Mouse (Mus musculus): Measurements from ENCODE around the gene Parg. TPM values are rescaled to one million over a fixed set of nuclear protein-coding genes. Genes with fewer than 3 reads are reported as not detected.
A peak's percentile ranks its signal among the peaks of the same experiment; 100 is the strongest.

Gene Parg
- polyA plus RNA-seq, 1 experiment from 2014 or later = 39.7 TPM

- WGBS = 53% methylated on average over 2 of the region's 2 CpGs
- H3K36me3 ChIP-seq = peaks cover 16% of the 10 kb centered on the region
- H3K4me2 ChIP-seq = no peak overlapping the region
- no peak overlapping the region for H3K27ac ChIP-seq
- no peaks in the 10 kb centered on the region for H3K9me3 ChIP-seq
- no peak overlapping the region for H3K9ac ChIP-seq
- H3K4me3 ChIP-seq = no peak overlapping the region
- no peaks in the 10 kb centered on the region for H3K27me3 ChIP-seq
- no peak for ATAC-seq (ENCODE audit: borderline replicate concordance, extremely low read depth, low FRiP score, low TSS enrichment)
- H3K4me1 ChIP-seq = no peaks in the 10 kb centered on the region
Observed at GRCm38 (mm10) chr14:32261741-32262140, 60.0 kb downstream of the Parg start.

GRCm38 (mm10) chr14:32268999-32269398, 67.2 kb downstream of the Parg start:
- Histone ChIP-seq H3K9ac (no peak overlapping the region), H3K36me3 (peaks cover 10% of the 10 kb centered on the region), H3K27me3 (no peaks in the 10 kb centered on the region), H3K27ac (no peak overlapping the region), H3K4me2 (no peak overlapping the region), H3K9me3 (no peaks in the 10 kb centered on the region), H3K4me1 (no peaks in the 10 kb centered on the region), H3K4me3 (no peak overlapping the region)
- WGBS = 53% methylated on average over 2 of the region's 2 CpGs
- ATAC-seq (ENCODE audit: borderline replicate concordance, extremely low read depth, low FRiP score, low TSS enrichment) = no peak

- Histone ChIP-seq H3K27ac (no peak overlapping the region), H3K9ac (no peak overlapping the region), H3K4me3 (no peak overlapping the region), H3K4me1 (no peaks in the 10 kb centered on the region), H3K4me2 (no peak overlapping the region), H3K27me3 (no peaks in the 10 kb centered on the region), H3K36me3 (peaks cover 11% of the 10 kb centered on the region), H3K9me3 (no peaks in the 10 kb centered on the region)
- ATAC-seq (ENCODE audit: borderline replicate concordance, extremely low read depth, low FRiP score, low TSS enrichment) = no peak
- 85% methylated on average over 4 of the region's 4 CpGs for WGBS
Observed at GRCm38 (mm10) chr14:32269589-32269988, 67.8 kb downstream of the Parg start.

GRCm38 (mm10) chr14:32301622-32302021, 99.9 kb downstream of the Parg start:
- H3K27ac ChIP-seq = no peak overlapping the region
- no peaks in the 10 kb centered on the region for H3K27me3 ChIP-seq
- H3K4me3 ChIP-seq = no peak overlapping the region
- no peaks in the 10 kb centered on the region for H3K9me3 ChIP-seq
- no peak overlapping the region for H3K9ac ChIP-seq
- H3K4me2 ChIP-seq = no peak overlapping the region
- no peaks in the 10 kb centered on the region for H3K4me1 ChIP-seq
- peaks cover 3% of the 10 kb centered on the region; the same call in 1 of the 2 replicates for H3K36me3 ChIP-seq
- 77% methylated on average over 12 of the region's 12 CpGs for WGBS
- ATAC-seq (ENCODE audit: borderline replicate concordance, extremely low read depth, low FRiP score, low TSS enrichment) = no peak

- H3K9ac ChIP-seq = no peak overlapping the region
- ATAC-seq (ENCODE audit: borderline replicate concordance, extremely low read depth, low FRiP score, low TSS enrichment) = no peak
- 80% methylated on average over 7 of the region's 7 CpGs for WGBS
Observed at GRCm38 (mm10) chr14:32302423-32302822, 100.7 kb downstream of the Parg start.

GRCm38 (mm10) chr14:32304921-32305320, 103.2 kb downstream of the Parg start:
- H3K36me3 ChIP-seq = no peaks in the 10 kb centered on the region
- no peaks in the 10 kb centered on the region for H3K4me1 ChIP-seq
- no peak overlapping the region for H3K9ac ChIP-seq
- no peak overlapping the region for H3K4me2 ChIP-seq
- no peak for ATAC-seq (ENCODE audit: borderline replicate concordance, extremely low read depth, low FRiP score, low TSS enrichment)
- 90% methylated on average over 8 of the region's 8 CpGs for WGBS
- no peak overlapping the region for H3K27ac ChIP-seq
- no peaks in the 10 kb centered on the region for H3K27me3 ChIP-seq
- H3K9me3 ChIP-seq = no peaks in the 10 kb centered on the region
- no peak overlapping the region for H3K4me3 ChIP-seq

More at GRCm38 (mm10) chr14:32302423-32302822, 100.7 kb downstream of the Parg start:
- Histone ChIP-seq H3K27ac (no peak overlapping the region), H3K27me3 (no peaks in the 10 kb centered on the region), H3K4me1 (no peaks in the 10 kb centered on the region), H3K36me3 (peaks cover 3% of the 10 kb centered on the region; the same call in 1 of the 2 replicates), H3K4me2 (no peak overlapping the region), H3K4me3 (no peak overlapping the region), H3K9me3 (no peaks in the 10 kb centered on the region)

GRCm38 (mm10) chr14:32309876-32310275, 108.1 kb downstream of the Parg start:
- no peaks in the 10 kb centered on the region for H3K27me3 ChIP-seq
- no peak overlapping the region for H3K27ac ChIP-seq
- no peaks in the 10 kb centered on the region for H3K36me3 ChIP-seq
- H3K9ac ChIP-seq = no peak overlapping the region
- no peaks in the 10 kb centered on the region for H3K4me1 ChIP-seq
- H3K9me3 ChIP-seq = no peaks in the 10 kb centered on the region
- H3K4me2 ChIP-seq = no peak overlapping the region
- H3K4me3 ChIP-seq = no peak overlapping the region
- ATAC-seq (ENCODE audit: borderline replicate concordance, extremely low read depth, low FRiP score, low TSS enrichment) = no peak
- WGBS = 38% methylated on average over 8 of the region's 8 CpGs

- Histone ChIP-seq H3K27ac (no peak overlapping the region), H3K9ac (no peak overlapping the region), H3K36me3 (no peaks in the 10 kb centered on the region), H3K9me3 (no peaks in the 10 kb centered on the region), H3K27me3 (no peaks in the 10 kb centered on the region), H3K4me2 (no peak overlapping the region), H3K4me3 (no peak overlapping the region), H3K4me1 (no peaks in the 10 kb centered on the region)
- no peak for ATAC-seq (ENCODE audit: borderline replicate concordance, extremely low read depth, low FRiP score, low TSS enrichment)
- 83% methylated on average over 2 of the region's 2 CpGs for WGBS
Observed at GRCm38 (mm10) chr14:32311381-32312035, 109.8 kb downstream of the Parg start.

GRCm38 (mm10) chr14:32317822-32318221, 116.1 kb downstream of the Parg start:
- Histone ChIP-seq H3K4me2 (no peak overlapping the region), H3K9me3 (no peaks in the 10 kb centered on the region), H3K27me3 (no peaks in the 10 kb centered on the region), H3K4me1 (no peaks in the 10 kb centered on the region; the same call in 1 of the 2 replicates), H3K27ac (no peak overlapping the region), H3K4me3 (no peak overlapping the region), H3K36me3 (no peaks in the 10 kb centered on the region), H3K9ac (no peak overlapping the region)
- WGBS = 4% methylated on average over 4 of the region's 4 CpGs
- ATAC-seq (ENCODE audit: borderline replicate concordance, extremely low read depth, low FRiP score, low TSS enrichment) = no peak

- peak within 1 kb of the TSS; percentile 37 for H3K9ac ChIP-seq
- peak; percentile 81 for ATAC-seq (ENCODE audit: borderline replicate concordance, extremely low read depth, low FRiP score, low TSS enrichment)
- H3K27me3 ChIP-seq = no peaks in the 10 kb centered on the region
- H3K4me2 ChIP-seq = peak within 1 kb of the TSS; percentile 88
- no peaks in the 10 kb centered on the region for H3K36me3 ChIP-seq
- peak within 1 kb of the TSS; percentile 80 for H3K4me3 ChIP-seq
- no peak within 1 kb of the TSS for H3K27ac ChIP-seq
- WGBS = 1% methylated on average over 50 of the region's 50 CpGs
- H3K9me3 ChIP-seq = no peaks in the 10 kb centered on the region
- H3K4me1 ChIP-seq = no peaks in the 10 kb centered on the region; the same call in 1 of the 2 replicates
Observed at GRCm38 (mm10) chr14:32321732-32322685, 120.3 kb downstream of the Parg start, which contains the start of gene Ogdhl. TSS of gene Ogdhl (plus strand) at chr14:32322019.

GRCm38 (mm10) chr14:32323221-32323620, 121.5 kb downstream of the Parg start:
- H3K9me3 ChIP-seq = no peaks in the 10 kb centered on the region
- no peaks in the 10 kb centered on the region for H3K36me3 ChIP-seq
- H3K27me3 ChIP-seq = no peaks in the 10 kb centered on the region
- H3K27ac ChIP-seq = no peak overlapping the region
- H3K4me1 ChIP-seq = no peaks in the 10 kb centered on the region; the same call in 1 of the 2 replicates
- no peak overlapping the region for H3K4me3 ChIP-seq
- ATAC-seq (ENCODE audit: borderline replicate concordance, extremely low read depth, low FRiP score, low TSS enrichment) = no peak
- no peak overlapping the region for H3K4me2 ChIP-seq
- H3K9ac ChIP-seq = no peak overlapping the region
- WGBS = 87% methylated on average over 5 of the region's 5 CpGs

- WGBS = 79% methylated on average over 9 of the region's 9 CpGs
Observed at GRCm38 (mm10) chr14:32327366-32327765, 125.6 kb downstream of the Parg start.

More at GRCm38 (mm10) chr14:32327366-32327765, 125.6 kb downstream of the Parg start:
- no peaks in the 10 kb centered on the region for H3K36me3 ChIP-seq
- no peaks in the 10 kb centered on the region for H3K9me3 ChIP-seq
- H3K27me3 ChIP-seq = no peaks in the 10 kb centered on the region
- H3K4me2 ChIP-seq = no peak overlapping the region
- no peak overlapping the region for H3K4me3 ChIP-seq
- H3K9ac ChIP-seq = no peak overlapping the region
- H3K27ac ChIP-seq = no peak overlapping the region
- H3K4me1 ChIP-seq = no peaks in the 10 kb centered on the region
- no peak for ATAC-seq (ENCODE audit: borderline replicate concordance, extremely low read depth, low FRiP score, low TSS enrichment)

Data from lung, embryonic 15.5 days (tissue).